Mouse (Mus musculus) spleen, postnatal 14 days (tissue): ENCODE results near the gene Tmem19.

Experiments used
- DNase-seq, 2 experiments: peaks; one replicate each; pipeline ENCODE4 v3.0.0; 2021 to 2022; ENCODE audit warnings: low spot score in 2 of 2

The Tmem19 gene

GRCm38 (mm10) chr10:115361840-115362622 is at the start of gene Tmem19:
TSS of gene Tmem19 (minus strand) at chr10:115362501.
- DNase-seq = peak; percentile 90 to 92

DNA sequence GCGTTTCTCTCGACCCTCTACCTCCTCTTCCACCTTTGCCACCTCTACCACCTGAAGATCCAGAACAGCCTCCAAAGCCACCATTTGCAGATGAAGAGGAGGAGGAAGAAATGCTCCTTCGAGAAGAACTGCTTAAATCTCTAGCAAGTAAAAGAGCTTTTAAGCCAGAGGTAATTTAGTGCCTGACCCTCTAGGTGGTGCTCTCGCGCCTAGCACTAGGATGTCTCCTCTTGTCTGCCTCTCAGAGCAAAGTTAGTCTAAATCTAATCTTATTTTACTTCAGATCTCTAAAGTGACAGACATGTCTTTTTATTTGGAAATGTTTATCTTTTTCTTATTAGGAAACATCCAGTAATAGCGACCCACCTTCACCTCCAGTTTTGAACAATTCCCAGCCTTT is 44.1 kb upstream of the Tmem19 start:
- peak; percentile 11 to 48 for DNase-seq

DNA sequence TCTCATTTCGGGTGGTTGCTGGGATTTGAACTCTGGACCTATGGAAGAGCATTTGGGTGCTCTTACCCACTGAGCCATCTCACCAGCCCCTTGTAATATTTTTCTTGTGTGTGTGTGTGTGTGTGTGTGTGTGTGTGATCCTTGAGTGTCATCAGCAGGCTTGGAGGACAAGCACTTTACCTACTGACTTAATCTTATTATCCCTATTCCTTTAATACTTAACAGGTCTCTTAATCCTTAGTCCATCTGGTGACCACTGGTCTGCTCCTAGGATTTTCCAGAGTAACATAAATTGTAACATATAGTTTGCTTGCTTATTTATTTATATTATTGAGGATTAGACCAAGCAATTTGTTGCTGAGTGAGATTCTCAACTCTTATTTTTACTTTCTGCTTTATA is 29.6 kb upstream of the Tmem19 start:
- no peak for DNase-seq

- DNase-seq = no peak
Measured at GRCm38 (mm10) chr10:115391076-115391475, 28.8 kb upstream of the Tmem19 start.

DNA sequence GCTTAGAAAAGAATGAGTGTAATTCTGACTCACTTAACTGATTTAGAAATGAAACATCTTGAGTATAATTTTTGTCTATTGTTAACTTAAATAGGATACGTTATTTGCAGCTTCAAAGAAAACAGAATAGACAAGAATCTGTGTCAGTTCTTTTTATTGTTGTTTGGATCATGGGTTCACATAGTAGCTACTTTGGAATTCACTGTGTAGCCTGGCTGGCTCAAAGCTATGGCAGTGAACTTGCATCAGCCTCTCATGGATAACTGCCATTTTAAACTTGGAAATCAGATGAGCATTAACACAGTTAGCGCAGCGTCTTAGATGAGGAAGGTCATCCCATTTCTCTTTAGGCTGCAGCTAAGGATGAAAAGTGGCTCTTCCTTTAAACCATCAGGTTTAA is 25.6 kb upstream of the Tmem19 start:
- no peak for DNase-seq

DNA sequence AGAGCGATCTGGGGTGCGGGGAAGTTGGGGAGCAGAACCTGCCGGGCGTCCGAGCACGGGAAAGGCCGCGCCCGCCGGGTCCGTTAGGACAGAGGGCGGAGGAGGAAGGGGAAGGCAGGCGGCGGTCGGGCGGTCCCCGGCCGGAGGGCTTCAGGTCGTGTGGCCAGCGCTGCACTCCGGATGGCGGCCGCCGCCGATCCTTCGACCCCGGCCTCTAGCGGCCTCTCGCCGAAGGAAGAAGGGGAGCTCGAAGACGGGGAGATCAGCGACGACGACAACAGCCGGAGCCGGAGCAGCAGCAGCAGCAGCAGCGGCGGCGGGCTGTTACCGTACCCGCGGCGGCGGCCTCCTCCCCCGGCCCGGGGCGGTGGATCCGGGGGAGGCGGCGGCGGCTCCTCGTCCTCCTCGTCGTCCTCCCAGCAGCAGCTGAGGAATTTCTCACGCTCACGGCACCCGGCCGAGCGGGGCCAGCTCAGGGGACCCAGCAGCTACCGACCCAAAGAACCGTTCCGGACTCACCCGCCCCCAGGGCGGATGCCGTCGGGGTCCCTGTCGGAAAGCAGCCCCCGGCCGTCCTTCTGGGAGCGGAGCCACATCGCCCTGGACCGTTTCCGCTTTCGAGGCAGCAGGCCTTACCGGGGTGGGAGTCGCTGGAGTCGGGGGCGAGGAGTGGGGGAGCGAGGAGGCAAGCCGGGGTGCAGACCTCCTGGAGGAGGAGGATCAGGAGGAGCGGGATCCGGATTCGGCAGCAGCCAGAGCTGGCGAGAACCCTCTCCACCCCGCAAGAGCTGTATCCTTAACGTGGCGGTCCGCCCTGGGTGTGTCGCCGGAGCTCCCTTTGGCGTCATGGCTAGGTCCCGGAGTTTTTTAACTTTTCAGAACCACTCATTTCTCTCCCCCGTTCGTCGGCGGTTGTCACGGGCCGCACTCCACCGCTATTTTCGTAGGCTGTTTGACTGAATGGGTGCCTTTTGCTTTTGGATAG is 23.0 kb upstream of the Tmem19 start:
- peak; percentile 51 to 55 for DNase-seq

GRCm38 (mm10) chr10:115384221-115385017 is 22.1 kb upstream of the Tmem19 start, which contains the start of the genes Thap2 and Zfc3h1:
TSS of gene Thap2 (minus strand) at chr10:115384443.
TSS of gene Zfc3h1 (plus strand) at chr10:115384959.
- DNase-seq = peak; percentile 94 to 96

DNA sequence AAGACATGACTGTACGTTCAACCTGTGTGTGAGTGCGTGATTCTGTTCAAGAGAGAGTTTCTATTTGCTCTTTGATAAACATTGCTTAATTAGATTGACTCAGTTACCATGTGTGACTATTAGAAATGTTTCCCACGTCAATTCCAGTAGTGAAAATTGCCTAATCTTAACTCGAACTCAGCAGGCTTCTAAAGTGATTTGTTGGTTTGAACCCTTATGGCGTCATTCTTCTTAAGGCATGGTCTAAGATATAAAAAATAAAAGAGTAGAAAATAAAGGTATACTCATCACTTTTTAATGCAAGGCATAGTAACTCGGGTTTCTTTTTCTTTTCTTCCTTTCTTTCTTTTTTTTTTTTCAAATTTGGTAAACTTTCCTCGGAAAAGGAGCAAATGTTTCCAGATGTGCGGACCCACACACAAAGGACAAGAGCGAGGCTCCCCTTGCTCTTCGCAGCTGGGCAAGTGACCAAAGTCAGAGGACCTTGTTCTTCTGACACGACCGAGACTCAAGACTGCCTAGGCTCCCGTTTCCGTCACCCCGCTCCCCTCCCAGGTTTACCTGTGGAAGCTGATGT is 21.4 kb upstream of the Tmem19 start:
- no peak for DNase-seq

GRCm38 (mm10) chr10:115382846-115383643 is 20.7 kb upstream of the Tmem19 start:
- no peak for DNase-seq

GRCm38 (mm10) chr10:115381506-115382084 is 19.3 kb upstream of the Tmem19 start:
- no peak for DNase-seq

DNA sequence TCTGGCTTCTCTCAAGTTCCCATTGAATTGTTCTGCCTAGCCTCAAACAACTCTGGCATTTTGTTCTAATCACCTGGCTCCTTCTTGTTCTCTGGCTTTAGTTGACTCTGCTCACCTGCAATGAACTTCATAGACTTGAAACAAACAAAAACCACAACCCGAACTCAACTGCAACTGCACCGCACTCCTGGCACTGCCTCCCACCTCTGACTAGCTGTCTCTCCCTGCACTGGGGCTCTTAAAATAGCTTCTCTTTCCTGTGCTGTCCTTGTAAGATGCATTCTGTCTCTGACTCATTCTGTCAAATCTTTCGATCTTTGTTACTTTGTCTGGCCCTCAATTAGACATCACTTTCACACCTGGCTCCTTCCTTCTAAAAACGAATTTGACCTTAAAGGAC is 850 bp upstream of the Tmem19 start:
- DNase-seq = no peak

- DNase-seq = no peak
Measured at GRCm38 (mm10) chr10:115362623-115362964, 293 bp upstream of the Tmem19 start.

- DNase-seq = no peak
Measured at GRCm38 (mm10) chr10:115359066-115359465, 3.2 kb downstream of the Tmem19 start.

DNA sequence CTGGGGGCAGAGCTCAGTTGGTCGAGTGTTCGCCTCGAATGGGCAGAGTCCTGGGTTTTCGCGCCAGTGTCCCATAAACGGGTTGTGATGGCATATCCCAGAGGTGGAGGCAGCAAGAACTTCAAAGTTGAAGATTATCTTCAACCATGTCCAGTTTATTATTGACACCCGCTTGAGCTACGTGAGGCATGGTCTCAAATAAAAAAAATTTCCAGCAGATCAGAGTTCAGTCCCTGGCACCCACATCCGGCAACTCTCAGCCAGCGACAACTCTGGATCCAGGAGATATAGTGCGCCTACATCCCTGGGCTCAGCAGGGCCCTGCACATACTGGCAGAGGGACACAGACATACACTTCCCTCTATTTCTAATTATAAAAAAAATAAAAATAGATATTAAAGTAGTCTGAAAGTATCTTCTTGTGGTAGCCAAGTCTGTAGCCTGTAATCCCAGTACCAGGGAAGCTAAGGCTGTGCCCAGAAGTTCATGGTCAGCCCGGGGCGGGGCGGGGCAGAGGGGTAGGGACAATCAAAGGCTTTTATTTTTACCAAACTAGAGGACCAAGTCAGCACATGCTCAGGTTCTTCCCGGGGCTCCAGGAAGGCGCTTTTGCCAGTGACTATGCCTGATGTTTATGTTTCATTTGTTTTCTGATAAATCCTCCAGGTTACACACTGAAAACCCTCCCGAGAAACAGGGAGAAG is 3.9 kb downstream of the Tmem19 start:
- no peak for DNase-seq

DNA sequence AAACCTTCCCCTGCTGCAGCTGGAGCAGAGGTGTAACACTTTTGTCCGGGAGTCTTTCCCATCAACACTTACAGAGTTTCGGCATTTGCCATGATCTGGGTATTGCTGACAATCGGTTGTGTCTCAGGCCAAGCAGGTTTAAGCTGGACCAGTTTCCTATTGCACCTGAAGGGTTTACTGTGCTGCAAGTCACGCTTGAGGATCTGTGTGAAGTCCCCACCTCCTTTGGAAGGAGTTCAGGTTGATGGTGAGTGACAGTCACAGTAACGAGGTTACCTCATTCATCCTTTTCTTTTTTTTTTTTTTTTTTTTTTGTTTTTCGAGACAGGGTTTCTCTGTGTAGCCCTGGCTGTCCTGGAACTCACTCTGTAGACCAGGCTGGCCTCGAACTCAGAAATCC is 6.2 kb downstream of the Tmem19 start:
- no peak for DNase-seq

GRCm38 (mm10) chr10:115355016-115355415 is 7.3 kb downstream of the Tmem19 start:
- no peak for DNase-seq

GRCm38 (mm10) chr10:115354553-115354952 is 7.7 kb downstream of the Tmem19 start:
- no peak for DNase-seq

- no peak for DNase-seq
Measured at GRCm38 (mm10) chr10:115350810-115351397, 11.4 kb downstream of the Tmem19 start.

DNA sequence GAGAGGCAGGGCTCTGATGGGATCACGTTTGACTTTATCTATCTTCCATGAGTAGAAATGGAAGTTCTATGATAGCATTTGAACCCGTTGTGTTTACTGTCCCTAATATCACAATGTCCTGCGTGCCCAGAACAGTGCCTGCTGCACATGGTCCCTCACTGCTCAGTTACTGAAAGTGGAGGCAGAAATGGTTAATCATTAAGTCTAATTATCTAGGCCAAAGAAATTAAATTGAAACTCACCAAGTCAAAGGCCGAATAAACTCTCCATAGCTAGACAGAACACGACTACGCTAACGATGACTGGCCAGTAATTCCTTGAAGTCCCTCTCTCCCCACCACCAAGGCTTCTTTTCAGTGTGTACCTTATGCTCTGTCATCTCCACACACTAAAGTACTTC is 12.8 kb downstream of the Tmem19 start:
- DNase-seq = no peak
